Comparison of ENCODE assay signal across 16 mouse cellular contexts in the genomic region with DNA sequence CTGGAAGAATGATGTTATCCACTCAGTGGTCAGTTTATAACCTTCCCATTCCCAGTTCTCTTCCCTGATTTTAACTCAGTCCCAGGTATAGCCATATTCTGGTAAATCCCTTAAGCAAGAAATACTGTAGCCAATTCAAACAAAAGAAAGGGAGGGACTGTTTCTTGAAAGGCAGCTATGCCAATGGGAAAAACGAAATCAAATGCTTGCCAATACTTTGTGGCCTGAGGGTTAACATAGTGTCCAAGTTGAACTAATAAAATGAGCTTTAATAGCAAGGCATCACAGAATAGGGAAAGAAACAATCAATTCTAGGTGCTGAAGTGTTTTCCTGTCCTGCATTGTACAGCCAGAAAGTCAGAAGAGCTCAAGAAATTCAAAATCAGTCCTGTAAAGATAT.
DNase-seq lines count a peak whose midpoint lies in the region; ATAC-seq lines count a peak whose summit lies in the region.
"Had no signal": no experiment of that assay in that cellular context is flagged by ENCODE, and none has a peak within 500 bp of the region (broad histone marks: within the 10 kb centered on the region; RNA-seq: fewer than 3 reads in every experiment).

No protein-coding gene starts in this region.

- DNase-seq in NIH3T3 (ENCODE audit: low read depth), result peak; percentile 24
- DNase-seq in adipocyte (ENCODE audit: low spot score), result peak; percentile 51
- peak; percentile 57 for DNase-seq in fibroblast of lung, adult 2 months (ENCODE audit: low read depth)
- no peak for DNase-seq in embryo, embryonic 9.5 days (ENCODE audit: extremely low spot score)
- no peak for DNase-seq in left cerebral cortex, adult 18-20 months (ENCODE audit: low spot score in 2 of 2)
- DNase-seq: adrenal gland, adult 8-10 months; adrenal gland, postnatal 14 days; adrenal gland, postnatal 36 days; cerebellum, adult 11-12 months; cerebellum, adult 2 months; cerebellum, adult 9-10 months; cerebellum, postnatal 10 days; cerebellum, postnatal 25 days had no signal

- ATAC-seq in CD4-positive, CD25-positive, alpha-beta regulatory T cell, adult 4 months, result no peak
- ATAC-seq: forebrain, embryonic 14.5 days; forebrain, embryonic 16.5 days had no signal

Comparison
In these comparisons a context has a peak if more than half of its experiments do, and no peak if none do; other contexts are left out.
1. DNase-seq: peak in NIH3T3 (single experiment), adipocyte (single experiment) and fibroblast of lung, adult 2 months (single experiment); none in embryo, embryonic 9.5 days (single experiment) and left cerebral cortex, adult 18-20 months (0 of 2).